Mouse (Mus musculus): ENCODE results near the gene Kncn.

Gene Kncn

DNA sequence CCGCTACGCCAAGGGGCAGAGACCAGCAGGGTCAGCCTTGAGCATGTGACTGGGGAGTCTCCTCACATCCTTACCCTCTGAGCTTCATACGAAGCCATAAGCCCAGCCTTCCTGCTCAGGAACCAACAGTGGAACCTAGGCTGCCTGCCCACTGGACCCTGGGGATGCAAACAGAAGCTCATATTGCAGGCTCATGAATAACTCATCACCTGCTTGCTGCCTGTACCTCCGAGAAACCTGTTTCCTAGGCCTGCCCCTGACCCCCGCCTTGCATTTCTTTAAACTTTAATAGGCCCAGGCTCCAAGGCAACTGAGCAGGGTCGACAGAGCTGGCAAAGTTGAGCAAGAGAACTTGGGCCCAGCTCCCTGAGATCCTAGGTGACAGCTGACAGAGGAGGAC is at the start of gene Kncn:
Gene Kncn, plus strand, starts transcription at position 379 of the 400 bp plus-strand sequence.
- no peak for DNase-seq (ENCODE audit: low spot score in 2 of 2)

- DNase-seq (ENCODE audit: low spot score in 2 of 2): no peak
Observed at GRCm38 (mm10) chr4:115835576-115835975, 48.6 kb upstream of the Kncn start.

- no peak for DNase-seq (ENCODE audit: low spot score in 2 of 2)
Observed at GRCm38 (mm10) chr4:115838196-115838595, 46.0 kb upstream of the Kncn start.

GRCm38 (mm10) chr4:115838696-115839641 is 45.2 kb upstream of the Kncn start, which contains the start of gene Mknk1:
TSS of gene Mknk1 (plus strand) at chr4:115839198.
- DNase-seq (ENCODE audit: low spot score in 2 of 2): peak; percentile 89 to 92

DNA sequence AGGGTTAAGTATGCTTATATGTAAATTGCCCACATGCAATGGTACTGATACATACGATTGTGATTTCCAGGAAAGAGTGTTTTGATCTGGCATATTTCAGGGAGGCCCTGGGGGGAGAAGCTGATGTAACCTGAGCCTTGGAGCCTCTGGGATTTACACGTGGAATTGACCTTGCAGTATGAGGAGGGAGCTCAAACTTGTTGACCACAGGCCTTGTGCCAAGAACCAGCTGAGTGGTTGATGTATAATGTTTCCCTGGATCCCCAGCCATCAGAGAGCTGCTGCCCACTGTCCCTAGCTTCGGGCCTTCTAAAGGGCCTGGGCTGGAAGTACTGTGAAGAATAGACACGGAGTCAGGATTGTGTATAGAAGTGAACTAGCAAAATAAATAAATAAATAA is 44.2 kb upstream of the Kncn start:
- DNase-seq (ENCODE audit: low spot score in 2 of 2): no peak

GRCm38 (mm10) chr4:115840842-115841241 is 43.4 kb upstream of the Kncn start:
- no peak for DNase-seq (ENCODE audit: low spot score in 2 of 2)

- no peak for DNase-seq (ENCODE audit: low spot score in 2 of 2)
Observed at GRCm38 (mm10) chr4:115846656-115847055, 37.5 kb upstream of the Kncn start.

DNA sequence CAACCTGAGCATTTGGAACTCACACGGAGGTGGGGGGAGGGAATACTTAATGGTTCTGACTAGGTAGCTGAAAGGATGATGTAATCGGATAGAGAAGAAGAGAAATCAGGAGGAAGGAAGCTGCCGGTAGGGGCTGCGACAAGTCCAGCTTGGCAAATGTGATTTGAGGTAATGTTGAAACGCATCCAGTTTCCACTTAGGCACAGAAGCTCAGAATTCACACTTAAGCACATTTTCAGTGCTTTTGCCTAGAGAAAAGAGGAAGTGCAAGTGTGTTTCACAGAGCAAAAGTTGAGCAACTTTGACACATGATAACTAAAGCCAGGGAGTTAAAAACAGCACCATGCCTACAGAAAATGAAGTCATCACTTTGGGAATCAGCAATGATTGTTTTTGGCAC is 36.8 kb upstream of the Kncn start:
- DNase-seq (ENCODE audit: low spot score in 2 of 2): peak in 1 of 2 experiments; percentile 48

GRCm38 (mm10) chr4:115848083-115848482 is 36.1 kb upstream of the Kncn start:
- DNase-seq (ENCODE audit: low spot score in 2 of 2): no peak

DNA sequence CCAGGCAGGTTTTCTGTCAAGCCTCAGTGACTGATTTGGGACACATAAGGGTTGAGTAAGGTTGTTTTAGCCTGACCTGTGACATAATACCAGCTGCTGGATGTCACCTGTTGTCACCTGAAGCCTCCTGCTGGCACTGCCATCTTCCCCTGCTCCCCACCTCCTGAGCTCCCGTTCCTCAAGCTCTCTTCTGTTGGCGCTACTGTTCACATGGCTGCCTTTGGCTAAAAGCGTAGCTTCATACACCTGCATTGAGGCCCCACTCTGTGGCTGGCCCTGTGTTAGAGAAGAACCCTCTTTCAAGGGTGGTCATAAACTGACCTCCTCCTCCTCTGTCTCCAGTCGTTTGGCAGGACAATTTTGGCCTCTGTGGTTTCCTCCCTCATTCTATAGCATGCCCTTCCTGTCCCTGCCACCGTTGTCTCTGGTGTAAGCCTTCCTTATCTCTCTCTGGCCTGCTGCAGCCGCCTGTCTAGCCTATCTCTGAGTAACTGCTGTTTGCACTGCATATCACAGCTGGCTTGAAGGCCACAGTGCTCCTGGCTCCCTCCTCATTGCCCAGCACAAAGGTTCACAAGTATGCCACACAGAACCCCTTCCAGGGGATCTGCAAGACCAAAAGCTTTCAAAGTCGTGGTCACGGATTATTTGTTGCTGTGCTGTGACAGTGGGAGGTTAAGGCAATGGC is 35.1 kb upstream of the Kncn start:
- no peak for DNase-seq (ENCODE audit: low spot score in 2 of 2)

- no peak for DNase-seq (ENCODE audit: low spot score in 2 of 2)
Observed at GRCm38 (mm10) chr4:115850111-115850510, 34.1 kb upstream of the Kncn start.

- no peak for DNase-seq (ENCODE audit: low spot score in 2 of 2)
Observed at GRCm38 (mm10) chr4:115850631-115851030, 33.6 kb upstream of the Kncn start.

DNA sequence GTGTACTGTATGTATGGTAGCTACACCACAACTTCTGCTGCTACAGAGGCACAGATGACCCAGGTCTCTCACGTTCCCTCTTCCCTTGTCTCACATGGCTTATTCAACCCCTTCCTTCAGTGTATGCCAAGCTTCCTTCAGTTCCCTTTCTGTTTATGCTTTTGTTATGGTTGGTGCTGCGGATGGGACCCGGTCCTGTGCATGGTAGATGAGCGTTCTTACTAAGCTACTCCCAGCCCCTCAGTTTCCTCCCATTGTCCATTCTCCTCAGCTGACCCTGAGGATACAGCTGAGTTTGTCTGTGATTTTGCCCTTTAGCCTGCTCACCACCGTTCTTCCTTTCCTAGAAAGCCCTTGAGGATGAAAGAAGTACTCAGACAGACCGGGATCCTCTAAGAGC is 32.6 kb upstream of the Kncn start:
- DNase-seq (ENCODE audit: low spot score in 2 of 2): no peak

DNA sequence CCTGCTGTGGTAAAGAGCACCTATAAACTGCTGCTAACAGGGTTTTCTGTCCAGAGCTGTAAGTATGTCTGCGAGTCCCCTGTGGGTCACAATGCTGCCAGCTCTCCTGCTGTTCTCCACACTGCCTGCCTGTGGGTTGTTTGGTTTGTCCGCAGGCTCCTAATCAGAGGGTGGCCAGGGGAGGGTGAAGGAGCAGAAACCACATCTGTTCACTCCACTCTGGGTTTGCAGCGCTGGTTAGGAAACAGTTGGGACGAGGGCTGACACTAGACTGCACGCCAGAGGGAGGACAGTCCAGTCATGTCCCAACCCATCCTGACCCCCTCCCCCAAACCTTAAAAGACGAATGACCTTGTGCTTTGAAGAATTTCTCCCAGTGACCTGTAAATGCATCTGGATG is 29.1 kb upstream of the Kncn start:
- DNase-seq (ENCODE audit: low spot score in 2 of 2): no peak

DNA sequence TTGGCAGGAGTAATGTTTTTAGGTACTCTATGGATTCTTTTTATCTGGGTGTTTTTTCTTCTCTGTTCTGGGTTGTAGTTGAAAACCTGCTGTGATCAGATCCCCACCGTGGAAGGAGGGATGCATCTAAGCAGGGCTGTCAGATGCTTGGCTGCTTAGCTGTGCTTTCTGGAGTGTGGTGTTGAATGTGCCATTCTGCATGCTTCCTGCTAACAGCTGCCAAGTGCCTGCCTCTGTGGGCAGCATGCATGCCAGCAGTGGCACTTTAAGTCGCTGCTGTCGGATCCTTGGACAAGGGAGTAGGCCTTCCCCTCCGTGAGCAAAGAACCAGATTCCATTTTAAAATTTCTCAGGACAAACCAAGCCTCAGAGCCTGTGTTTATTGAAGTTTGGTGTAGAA is 28.6 kb upstream of the Kncn start:
- peak in 1 of 2 experiments; percentile 40 for DNase-seq (ENCODE audit: low spot score in 2 of 2)

DNA sequence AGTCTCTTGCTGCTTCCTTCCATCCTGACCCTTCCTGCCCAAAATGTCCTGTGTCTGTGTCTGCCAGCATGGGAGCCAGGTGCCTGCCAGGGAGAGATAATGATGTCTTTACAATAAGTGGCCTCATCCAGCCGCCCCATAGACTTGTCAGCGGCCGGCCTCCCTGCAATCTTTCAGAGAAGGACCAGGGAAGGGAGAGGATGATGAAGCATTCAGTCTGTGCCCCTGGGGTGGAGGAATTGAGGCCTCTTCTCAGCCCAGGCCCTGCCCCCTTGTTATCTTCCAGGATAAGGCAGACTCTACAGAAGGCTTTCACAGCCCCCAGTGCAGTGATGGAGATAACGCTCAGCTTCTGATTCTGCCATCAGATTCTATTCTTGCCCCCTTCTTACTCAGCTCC is 27.9 kb upstream of the Kncn start:
- DNase-seq (ENCODE audit: low spot score in 2 of 2): no peak

DNA sequence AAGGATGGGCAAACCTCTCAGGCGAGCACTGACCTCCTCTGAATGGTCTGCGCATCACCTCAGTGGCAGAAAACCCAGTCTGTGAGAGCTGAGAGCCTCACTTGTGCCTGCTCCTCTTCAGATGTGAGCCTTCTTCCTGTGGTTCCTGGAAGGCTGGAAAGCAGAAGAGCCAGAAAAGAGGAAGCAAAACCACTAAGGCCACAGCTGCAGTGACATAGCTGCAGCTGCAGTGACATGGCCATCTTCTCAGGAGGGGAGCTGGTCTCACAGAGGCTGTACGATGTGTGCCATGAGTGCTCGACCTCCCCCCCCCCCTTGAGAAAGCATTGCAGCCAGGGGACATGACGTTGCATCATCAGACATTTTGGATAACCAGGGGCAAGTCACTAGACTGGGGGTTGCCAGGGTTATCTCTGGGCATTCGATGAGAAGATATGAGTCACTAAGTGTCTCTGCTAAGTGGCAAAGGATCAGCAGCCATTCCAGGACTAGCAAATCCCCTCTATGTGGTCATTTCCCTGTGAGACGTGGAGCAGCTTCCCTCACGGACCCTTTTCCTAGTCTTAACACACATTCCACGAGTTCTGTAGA is 26.8 kb upstream of the Kncn start:
- DNase-seq (ENCODE audit: low spot score in 2 of 2): no peak

GRCm38 (mm10) chr4:115863352-115863751 is 20.8 kb upstream of the Kncn start:
- DNase-seq (ENCODE audit: low spot score in 2 of 2): no peak

DNA sequence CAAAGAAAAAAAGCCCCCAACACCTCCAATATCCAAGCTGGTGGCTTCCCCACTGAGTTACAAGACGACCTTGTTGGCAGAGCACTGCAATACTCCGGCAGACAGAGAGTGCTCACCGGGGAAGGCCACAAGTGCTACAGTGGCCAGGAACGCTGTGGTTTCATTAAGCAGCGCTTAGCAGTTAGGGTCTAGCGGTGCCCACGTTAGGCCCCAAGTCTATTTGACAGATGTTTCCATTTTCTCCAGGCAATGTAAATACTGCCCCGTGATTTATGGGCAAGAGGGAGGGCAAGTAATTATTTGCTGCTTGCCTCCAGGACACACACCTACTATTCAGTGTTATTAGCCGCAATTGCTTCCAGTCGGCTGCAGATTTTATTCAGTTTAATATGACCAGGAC is 20.3 kb upstream of the Kncn start:
- no peak for DNase-seq (ENCODE audit: low spot score in 2 of 2)

DNA sequence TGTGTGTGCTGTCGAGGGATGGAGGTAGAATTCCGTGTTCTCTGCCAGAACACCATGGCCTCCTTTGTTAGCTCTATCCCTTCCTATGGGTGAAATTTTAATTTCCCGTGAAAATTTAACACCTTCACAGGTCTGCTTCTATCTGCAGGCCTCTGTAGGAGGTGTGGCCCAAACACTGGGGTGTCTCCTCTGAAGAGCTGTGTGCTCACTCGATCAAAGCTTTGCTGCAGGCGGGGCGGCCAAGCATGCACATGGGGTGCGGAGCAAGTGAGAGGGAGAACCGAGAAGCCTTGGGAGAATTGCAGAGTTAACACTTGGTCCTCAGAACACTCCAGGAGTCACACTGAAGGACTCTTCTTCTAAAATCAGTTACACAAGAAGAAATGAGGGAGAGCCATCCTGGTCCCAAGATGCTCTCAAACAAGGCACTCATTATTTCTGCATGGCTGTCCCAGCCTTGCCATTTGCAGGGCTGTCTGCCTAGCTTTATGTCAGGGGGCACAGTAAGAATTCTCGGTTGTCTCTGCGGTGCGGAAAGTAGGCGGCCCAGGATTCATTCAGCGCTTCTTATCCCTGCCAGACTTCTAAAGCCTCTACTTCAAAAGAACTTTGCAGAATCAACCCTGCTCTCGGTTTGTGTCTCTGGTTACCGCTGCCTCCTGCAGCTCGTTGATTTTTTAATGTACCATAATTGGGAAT is 14.5 kb upstream of the Kncn start:
- DNase-seq (ENCODE audit: low spot score in 2 of 2): no peak

DNA sequence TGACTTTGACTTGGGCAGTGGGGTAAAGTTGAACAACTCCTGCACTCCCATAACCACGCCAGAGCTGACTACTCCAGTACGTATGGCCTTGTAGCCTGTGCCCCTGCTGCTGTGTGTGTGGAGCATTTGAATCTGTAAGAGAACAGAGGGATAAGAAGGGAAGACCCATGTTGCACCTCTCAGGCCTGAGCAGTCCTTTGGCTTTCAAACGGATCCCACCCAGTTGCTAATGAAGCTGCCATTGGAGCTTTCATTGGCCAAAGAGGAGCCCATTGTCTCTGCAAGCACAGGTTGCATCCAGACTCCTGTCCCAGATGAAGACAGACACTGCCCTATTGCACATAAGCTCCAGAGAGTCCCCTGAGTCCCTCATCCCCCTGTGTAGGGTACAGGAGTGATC is 11.0 kb upstream of the Kncn start:
- DNase-seq (ENCODE audit: low spot score in 2 of 2): no peak

- no peak for DNase-seq (ENCODE audit: low spot score in 2 of 2)
Observed at GRCm38 (mm10) chr4:115878216-115878678, 6.0 kb upstream of the Kncn start.
